Comparison of ENCODE assay signal across 8 mouse cellular contexts in genomic region chr9:121642001-121642400, GRCm38 (mm10). TPM values are rescaled to one million over a fixed set of nuclear protein-coding genes. Genes with fewer than 3 reads are reported as not detected.
DNase-seq lines count a peak whose midpoint lies in the region; ATAC-seq lines count a peak whose summit lies in the region.

Gene Lyzl4 (minus strand): TSS chr9:121642096.

- no peaks in the 10 kb centered on the region for H3K9me3 ChIP-seq in limb, embryonic 10.5 days (replicated peaks)
- no peaks in the 10 kb centered on the region for H3K9me3 ChIP-seq in midbrain, embryonic 11.5 days (ENCODE audit: control insufficient read depth, low read length)

- H3K27ac ChIP-seq in limb, embryonic 10.5 days: peak within 1 kb of the TSS; percentile 65
- no peak within 1 kb of the TSS for H3K27ac ChIP-seq in midbrain, embryonic 11.5 days (ENCODE audit: low read depth, low read length)

- peak within 1 kb of the TSS; percentile 63 for H3K4me3 ChIP-seq in limb, embryonic 10.5 days
- peak within 1 kb of the TSS; percentile 39 for H3K4me3 ChIP-seq in midbrain, embryonic 11.5 days (ENCODE audit: low read depth, low read length)

- no peaks in the 10 kb centered on the region for H3K36me3 ChIP-seq in limb, embryonic 10.5 days
- no peaks in the 10 kb centered on the region for H3K36me3 ChIP-seq in midbrain, embryonic 11.5 days (ENCODE audit: control insufficient read depth, insufficient read depth, low read length)

- H3K27me3 ChIP-seq in limb, embryonic 10.5 days (ENCODE audit: low read depth, poor library complexity, severe bottlenecking): peaks cover 90% of the 10 kb centered on the region
- peaks cover 42% of the 10 kb centered on the region for H3K27me3 ChIP-seq in midbrain, embryonic 11.5 days (ENCODE audit: control insufficient read depth, insufficient read depth, low read length)

- ATAC-seq in midbrain, embryonic 11.5 days (ENCODE audit: low FRiP score): peak; percentile 67
- ATAC-seq in monocyte, adult 5-6 weeks (replicated peaks; ENCODE audit: insufficient number of reproducible peaks, low FRiP score, low TSS enrichment, poor library complexity, severe bottlenecking): no peak

- under 1% methylated on average over 26 of the region's 26 CpGs for WGBS in limb, embryonic 10.5 days
- under 1% methylated on average over 26 of the region's 26 CpGs for WGBS in midbrain, embryonic 11.5 days

- DNase-seq in adrenal gland, adult (ENCODE audit: inconsistent age in 2 of 2, low spot score in 1 of 2): peak; percentile 77 to 93
- DNase-seq in embryo, embryonic 11 days: peak; percentile 89
- DNase-seq in heart, adult 11 months: peak; percentile 97
- peak; percentile 62 for DNase-seq in kidney, adult 11 months
- peak; percentile 83 for DNase-seq in limb, embryonic 10.5 days (ENCODE audit: low spot score)
- peak; percentile 98 for DNase-seq in midbrain, embryonic 11.5 days (ENCODE audit: low spot score, missing footprints)
- DNase-seq in spleen, adult 12 weeks (ENCODE audit: low spot score): peak; percentile 19

- H3K4me2 ChIP-seq in midbrain, embryonic 11.5 days: peak within 1 kb of the TSS; percentile 85

- H3K9ac ChIP-seq in midbrain, embryonic 11.5 days (ENCODE audit: low read length): peak within 1 kb of the TSS; percentile 54

- H3K4me1 ChIP-seq in limb, embryonic 10.5 days: peaks cover 20% of the 10 kb centered on the region
- peaks cover 14% of the 10 kb centered on the region for H3K4me1 ChIP-seq in midbrain, embryonic 11.5 days (ENCODE audit: control insufficient read depth, insufficient read depth, low read length)

RNA-seq across cellular contexts. Expression of gene Lyzl4, which starts in this region (rescaled TPM):
- polyA plus RNA-seq in limb, embryonic 10.5 days (2016; fragmentation: Nextera tagmentation; extraction: Ambion mirVana): not detected in 2 replicates
- 0.22 TPM in 1 of 2 replicates, not detected in the other for polyA plus RNA-seq in midbrain, embryonic 11.5 days (2014; fragmentation: Nextera tagmentation; extraction: Ambion mirVana)
- total RNA-seq in monocyte, adult 5-6 weeks (2017): not detected in 3 replicates

Comparison
In these comparisons a context has a peak if more than half of its experiments do, and no peak if none do; other contexts are left out.
1. Peak in DNase-seq, H3K4me3 ChIP-seq and H3K27ac ChIP-seq in limb, embryonic 10.5 days; RNA of the gene not detected or under 1 TPM.
2. Peak in DNase-seq, ATAC-seq, H3K4me3 ChIP-seq, H3K9ac ChIP-seq and H3K4me2 ChIP-seq in midbrain, embryonic 11.5 days; RNA of the gene not detected or under 1 TPM.
3. DNase-seq: peak in every context shown above with its lines; median percentile 98 in midbrain, embryonic 11.5 days; 97 in heart, adult 11 months; 89 in embryo, embryonic 11 days; 85 in adrenal gland, adult; 83 in limb, embryonic 10.5 days; 62 in kidney, adult 11 months; 19 in spleen, adult 12 weeks.